Mouse (Mus musculus) ES-Bruce4 (cell line): ENCODE data around the gene Xpnpep2.

ENCODE experiments used
- CTCF ChIP-seq: IDR thresholded peaks from one replicate; pipeline ENCODE4 v1.8.1; 2011; ENCODE audit warnings: low read depth, low read length
- EP300 ChIP-seq: IDR thresholded peaks from 2 replicates; pipeline ENCODE4 v1.6.1; 2011; ENCODE audit warnings: low read depth, low read length; ENCODE audit not compliant: insufficient read depth
- POLR2A ChIP-seq: IDR thresholded peaks from one replicate; pipeline ENCODE4 v1.8.1; 2011; ENCODE audit warnings: low read length; ENCODE audit not compliant: insufficient read depth

- TF ChIP-seq CTCF (no peak), EP300 (no peak), POLR2A (no peak)
These were observed 9.9 kb upstream of the Xpnpep2 start for GRCm38 (mm10) chrX:48098470-48099129.
